Mouse (Mus musculus) macrophage (primary cell): ENCODE data around the gene Troap. TPM values are rescaled to one million over a fixed set of nuclear protein-coding genes. Genes with fewer than 3 reads are reported as not detected.

ENCODE experiments used
- H3K27ac ChIP-seq: fragments of 350-480 bp; formaldehyde crosslinking; 2 replicates; pipeline ENCODE4 v1.9.0; 2021
- H3K36me3 ChIP-seq: fragments of 350-480 bp; formaldehyde crosslinking; 2 replicates; pipeline ENCODE4 v1.9.0; 2021; ENCODE audit errors: inconsistent target
- H3K4me3 ChIP-seq: fragments of 350-480 bp; formaldehyde crosslinking; 2 replicates; pipeline ENCODE4 v1.9.0; 2021; ENCODE audit errors: inconsistent target
- H3K79me2 ChIP-seq: fragments of 350-480 bp; formaldehyde crosslinking; 2 replicates; pipeline ENCODE4 v1.9.0; 2021; ENCODE audit errors: inconsistent target
- WGBS: methylation state at CpG from one replicate; pipeline ENCODE4 v1.1.7; 2026; ENCODE audit warnings: inconsistent platforms; ENCODE audit not compliant: missing documents; 5-methylcytosine and 5-hydroxymethylcytosine counted together
- polyA plus RNA-seq: library from polyadenylated mRNA; stranded (reverse); fragments of 250-400 nt; gene quantifications from 3 replicates; pipeline ENCODE4 v1.2.4, GENCODE M21; 2018; ENCODE audit warnings: inconsistent platforms

Gene Troap
- polyA plus RNA-seq, 1 experiment from 2014 or later: 2.4 TPM

DNA sequence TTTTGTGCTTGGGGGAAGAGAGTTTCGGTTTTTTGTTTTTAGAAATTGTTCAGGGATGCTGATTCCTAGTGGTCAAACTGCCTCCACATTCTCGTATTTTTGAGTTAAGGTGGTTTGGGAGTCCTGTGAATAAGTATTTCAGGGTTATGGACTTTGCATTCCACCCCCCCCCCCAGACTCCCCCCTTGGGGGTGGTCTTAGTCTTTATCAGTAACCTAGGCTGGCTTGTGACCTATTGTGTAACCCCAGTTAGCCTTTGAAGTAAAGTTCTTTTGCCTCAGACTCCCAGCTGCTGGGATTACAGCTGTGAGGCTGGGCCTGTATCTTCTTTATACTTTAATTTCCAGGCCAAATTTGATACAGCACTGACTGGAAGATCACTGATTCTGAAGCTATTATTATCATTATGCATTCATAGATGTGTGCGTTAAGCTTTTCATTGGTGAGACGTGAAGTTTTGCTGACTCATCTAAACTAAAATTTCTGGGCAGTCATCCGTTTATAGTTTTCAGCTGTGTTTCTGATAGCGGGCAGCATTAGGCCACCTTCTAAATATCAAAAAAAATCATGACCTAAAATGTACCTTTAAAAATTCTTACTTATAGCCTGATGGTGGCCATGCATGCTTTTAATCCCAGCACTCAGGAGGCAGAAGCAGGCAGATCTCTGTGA, 53.6 kb downstream of the Troap start:
- 90% methylated on average over 6 of the region's 6 CpGs for WGBS
- Histone ChIP-seq H3K4me3 (no peak overlapping the region), H3K27ac (no peak overlapping the region), H3K79me2 (no peaks in the 10 kb centered on the region), H3K36me3 (no peaks in the 10 kb centered on the region)

DNA sequence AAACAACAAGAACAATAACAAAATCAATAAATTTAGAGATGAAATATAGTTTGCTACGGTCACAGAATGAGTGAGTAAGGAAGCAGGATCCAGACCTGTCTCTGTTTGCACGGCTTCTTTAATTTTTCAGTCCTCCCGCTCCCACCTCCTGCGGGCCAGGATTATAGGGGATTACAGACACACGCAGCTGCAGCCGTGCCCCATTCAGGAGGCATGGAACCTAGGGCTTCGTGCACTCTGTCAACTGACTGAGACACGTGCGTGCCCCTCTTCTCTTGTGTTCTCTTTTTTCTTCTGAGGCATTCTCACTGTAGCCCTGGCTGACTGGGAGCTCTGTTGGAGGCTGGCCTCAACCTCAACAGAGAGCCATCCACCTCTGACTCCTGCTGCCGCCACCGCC, 55.1 kb downstream of the Troap start:
- Histone ChIP-seq H3K27ac (no peak overlapping the region), H3K4me3 (no peak overlapping the region), H3K36me3 (no peaks in the 10 kb centered on the region), H3K79me2 (no peaks in the 10 kb centered on the region)
- WGBS: 87% methylated on average over 11 of the region's 11 CpGs

DNA sequence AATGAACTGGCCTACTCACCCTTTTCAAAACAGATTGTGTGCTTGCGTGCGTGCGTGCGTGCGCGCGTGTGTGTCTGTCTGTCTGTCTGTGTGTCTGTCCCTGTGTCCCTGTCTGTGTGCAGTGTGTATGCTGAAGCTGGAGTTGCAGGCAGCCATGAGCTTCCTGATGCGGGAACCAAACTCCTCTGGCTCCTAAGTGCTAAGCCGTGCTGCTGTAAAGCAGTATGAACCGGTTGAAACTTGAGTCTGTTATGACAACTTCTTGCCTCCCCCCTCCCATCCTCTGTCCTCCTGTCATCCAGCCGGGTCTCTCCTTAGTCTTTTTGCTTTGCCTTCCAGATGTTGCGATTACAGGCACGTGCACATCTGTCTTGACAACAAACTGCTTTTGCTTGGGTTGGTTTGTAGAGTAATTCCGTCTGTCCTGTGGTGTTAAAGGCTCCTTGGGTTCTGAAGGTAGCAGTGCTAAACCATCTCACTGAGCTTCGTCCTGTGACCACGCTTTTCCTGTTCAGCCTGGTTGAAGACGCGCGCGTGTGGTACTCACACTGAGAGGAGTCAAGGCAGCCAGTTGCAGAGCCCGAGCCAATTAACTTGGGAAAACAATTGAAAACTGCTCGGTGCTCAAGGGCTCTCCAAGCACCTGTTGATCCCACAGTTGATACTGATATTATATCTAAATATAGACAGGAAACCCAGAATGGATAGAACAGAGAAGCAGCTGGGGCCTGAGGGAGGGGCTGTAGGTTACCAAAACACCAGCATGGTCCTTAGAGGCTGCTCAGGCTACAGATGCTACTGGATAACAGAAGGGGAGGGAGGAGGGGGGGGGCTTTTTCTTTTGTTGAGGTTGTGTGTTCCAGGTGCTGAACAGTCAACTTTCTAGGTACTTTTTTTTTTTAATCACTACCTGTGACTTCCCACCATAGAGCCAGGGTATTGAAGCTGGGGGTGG, 55.9 kb downstream of the Troap start:
- Histone ChIP-seq H3K79me2 (no peaks in the 10 kb centered on the region), H3K36me3 (no peaks in the 10 kb centered on the region), H3K4me3 (no peak overlapping the region), H3K27ac (no peak overlapping the region)
- 48% methylated on average over 22 of the region's 22 CpGs for WGBS

Other genes with a start within 250 kb of the Troap start
- 34.9 to 43.9 TPM (median 40.2 TPM) in 3 replicates for gene Prkag1, start 243.1 kb upstream of the Troap start, polyA plus RNA-seq
- 17.3 to 22.5 TPM (median 19.8 TPM) in 3 replicates for gene Kmt2d, start 203.4 kb upstream of the Troap start, polyA plus RNA-seq
- 0.52 to 3.0 TPM (median 2.4 TPM) in 3 replicates for gene Rhebl1, start 180.0 kb upstream of the Troap start, polyA plus RNA-seq
- gene Dhh, start 176.0 kb upstream of the Troap start, polyA plus RNA-seq: not detected in 3 replicates
- 3.7 to 9.6 TPM (median 5.5 TPM) in 3 replicates for gene Lmbr1l, start 156.3 kb upstream of the Troap start, polyA plus RNA-seq
- gene Tuba1b, start 140.0 kb upstream of the Troap start, polyA plus RNA-seq: 371 to 1,063 TPM (median 789 TPM) in 3 replicates
- 0.27 TPM in 1 of 3 replicates, not detected in the others for gene Gm49450, start 121.0 kb upstream of the Troap start, polyA plus RNA-seq
- gene Tuba1a, start 120.9 kb upstream of the Troap start, polyA plus RNA-seq: 37.8 to 73.9 TPM (median 54.5 TPM) in 3 replicates
- 112 to 385 TPM (median 315 TPM) in 3 replicates for gene Tuba1c, start 44.7 kb upstream of the Troap start, polyA plus RNA-seq
- 0.07 TPM in 1 of 3 replicates, not detected in the others for gene Prph, start 19.4 kb upstream of the Troap start, polyA plus RNA-seq
- not detected in 3 replicates for gene C1ql4, start 13.2 kb downstream of the Troap start, polyA plus RNA-seq
- not detected in 3 replicates for gene Dnajc22, start 18.6 kb downstream of the Troap start, polyA plus RNA-seq
- gene Spats2, start 51.3 kb downstream of the Troap start, polyA plus RNA-seq: 2.7 to 4.0 TPM (median 3.2 TPM) in 3 replicates
- gene Kcnh3, start 150.3 kb downstream of the Troap start, polyA plus RNA-seq: not detected in 3 replicates
- 13.4 to 26.0 TPM (median 25.2 TPM) in 3 replicates for gene Mcrs1, start 177.4 kb downstream of the Troap start, polyA plus RNA-seq
- gene Prpf40b, start 220.5 kb downstream of the Troap start, polyA plus RNA-seq: 6.5 to 9.7 TPM (median 7.5 TPM) in 3 replicates
- not detected in 3 replicates for gene Fam186b, start 221.3 kb downstream of the Troap start, polyA plus RNA-seq